Comparison of ENCODE assay signal across 16 mouse cellular contexts in genomic region chr1:80670387-80670786, GRCm38 (mm10).
DNase-seq lines count a peak whose midpoint lies in the region; ATAC-seq and TF ChIP-seq lines count a peak whose summit lies in the region.
"Had no signal": no experiment of that assay in that cellular context is flagged by ENCODE, and none has a peak within 500 bp of the region (broad histone marks: within the 10 kb centered on the region; RNA-seq: fewer than 3 reads in every experiment).

No protein-coding gene starts in this region.

- dilution Hi-C loops in CH12.LX (cut with MboI; ENCODE audit: extremely low pct_ligation_motif_present, extremely low pct_unique_long_range_greater_than_20kb, low sequenced_read_pairs) = no loop called here

- no peaks in the 10 kb centered on the region for H3K36me3 ChIP-seq in spleen, adult 2 months (ENCODE audit: control insufficient read depth, insufficient read depth, low read length)
- H3K36me3 ChIP-seq in CH12.LX (replicated peaks in 1 of 2; ENCODE audit: control insufficient read depth in 1 of 2, insufficient read depth in 1 of 2, low read length in 1 of 2) = peaks cover 0 to 32% of the 10 kb centered on the region in 2 experiments
- H3K36me3 ChIP-seq in kidney, adult 2 months (ENCODE audit: control insufficient read depth, insufficient read depth, low read length) = no peaks in the 10 kb centered on the region
- H3K36me3 ChIP-seq: limb, embryonic 13.5 days; midbrain, embryonic 10.5 days had no signal

- peak in 1 of 2 experiments; percentile 48 for DNase-seq in spleen, adult 2 months (ENCODE audit: low read depth in 1 of 2, low spot score in 2 of 2)
- DNase-seq in spleen, postnatal 4 days (ENCODE audit: low spot score in 2 of 2) = no peak
- peak; percentile 56 for DNase-seq in CH12.LX (ENCODE audit: extremely low read depth)
- DNase-seq in thymus, postnatal 36 days = peak; percentile 18
- DNase-seq in frontal cortex, postnatal 10 days (ENCODE audit: low spot score in 2 of 2) = no peak
- DNase-seq in kidney, adult 2 months = no peak
- DNase-seq: cerebellum, adult 9-11 months; kidney, adult 9 months; kidney, postnatal 36 days had no signal

- peaks cover 22% of the 10 kb centered on the region for H3K4me1 ChIP-seq in spleen, adult 2 months (ENCODE audit: control insufficient read depth, insufficient read depth, insufficient read length)
- H3K4me1 ChIP-seq in CH12.LX (ENCODE audit: control insufficient read depth in 1 of 2, insufficient read depth in 2 of 2) = peaks cover 5 to 78% of the 10 kb centered on the region in 2 experiments
- H3K4me1 ChIP-seq in kidney, adult 2 months (ENCODE audit: control insufficient read depth, insufficient read depth, low read length) = no peaks in the 10 kb centered on the region
- H3K4me1 ChIP-seq: limb, embryonic 13.5 days; midbrain, embryonic 10.5 days had no signal

- no peaks in the 10 kb centered on the region for H3K27me3 ChIP-seq in spleen, adult 2 months (ENCODE audit: control insufficient read depth, insufficient read depth, low read length)
- H3K27me3 ChIP-seq in CH12.LX (replicated peaks) = no peaks in the 10 kb centered on the region
- H3K27me3 ChIP-seq in kidney, adult 2 months (replicated peaks; ENCODE audit: control insufficient read depth, insufficient read depth, low read length) = no peaks in the 10 kb centered on the region
- H3K27me3 ChIP-seq: forebrain, embryonic 13.5 days; limb, embryonic 13.5 days had no signal

- no peak for TF ChIP-seq CTCF in spleen, adult 2 months (IDR thresholded peaks at IDR 0.05; ENCODE audit: extremely low read depth, insufficient read depth, insufficient read length, insufficient replicate concordance)
- no peak for TF ChIP-seq CTCF in CH12.LX (conservative IDR thresholded peaks at IDR 0.05 in 1 of 2, IDR thresholded peaks at IDR 0.05 in 1 of 2; ENCODE audit: low read depth in 2 of 2, low read length in 2 of 2)
- no peak for TF ChIP-seq CTCF in kidney, adult 2 months (conservative IDR thresholded peaks at IDR 0.05; ENCODE audit: insufficient read depth, insufficient read length, low read depth, low read length)

- H3K9me3 ChIP-seq in CH12.LX (replicated peaks; ENCODE audit: low read length) = no peaks in the 10 kb centered on the region
- H3K9me3 ChIP-seq: forebrain, embryonic 13.5 days; limb, embryonic 13.5 days; midbrain, embryonic 10.5 days had no signal

- peak overlapping the region; percentile 83 for H3K27ac ChIP-seq in spleen, adult 2 months (ENCODE audit: insufficient read depth, low read length)
- H3K27ac ChIP-seq in CH12.LX (ENCODE audit: insufficient read depth, low read depth) = peak overlapping the region; percentile 38; the same call in 1 of the 2 replicates
- H3K27ac ChIP-seq in kidney, adult 2 months (ENCODE audit: insufficient read depth, low read depth, low read length) = no peak overlapping the region
- H3K27ac ChIP-seq: forebrain, embryonic 13.5 days; limb, embryonic 13.5 days; liver, embryonic 14.5 days; midbrain, embryonic 10.5 days had no signal

- WGBS in spleen, adult 2 months = 23% methylated on average over 7 of the region's 7 CpGs
- 70% methylated on average over 7 of the region's 7 CpGs for WGBS in kidney, adult 2 months

- H3K4me2 ChIP-seq in CH12.LX (ENCODE audit: insufficient read depth, low read depth, poor library complexity, severe bottlenecking) = peak overlapping the region; percentile 31
- H3K4me2 ChIP-seq: forebrain, embryonic 13.5 days; heart, embryonic 11.5 days; limb, embryonic 13.5 days had no signal

- in situ Hi-C loops in CH12.LX (cut with MboI; ENCODE audit: low pct_ligation_motif_present, low pct_unique_long_range_greater_than_20kb, low sequenced_read_pairs) = loop anchor here (10.0 kb wide), 1 partner anchor 54 kb away; no protein-coding TSS in a partner anchor

- no peak for TF ChIP-seq POLR2A in spleen, adult 2 months (IDR thresholded peaks at IDR 0.05; ENCODE audit: low read depth, low read length)
- TF ChIP-seq POLR2A in CH12.LX (IDR thresholded peaks at IDR 0.05; ENCODE audit: low read depth, low read length) = no peak
- TF ChIP-seq POLR2A in kidney, adult 2 months (IDR thresholded peaks at IDR 0.05; ENCODE audit: low read depth, low read length) = no peak

- ATAC-seq in megakaryocyte, adult 5-6 weeks (ENCODE audit: poor library complexity, severe bottlenecking) = peak; percentile 41
- ATAC-seq: forebrain, embryonic 13.5 days; hindbrain, embryonic 16.5 days had no signal

- H3K79me2 ChIP-seq in CH12.LX (replicated peaks; ENCODE audit: control insufficient read depth, extremely low read depth, insufficient read depth, poor library complexity, severe bottlenecking) = 0 out of 2 replicates have a peak, but pooled peaks cover 6% of the 10 kb centered on the region

- H3K9ac ChIP-seq in CH12.LX (ENCODE audit: insufficient read depth, low read depth) = peak overlapping the region; percentile 70
- H3K9ac ChIP-seq: forebrain, embryonic 13.5 days; limb, embryonic 13.5 days; liver, embryonic 14.5 days had no signal

- peak; percentile 10; the same call in 1 of the 2 replicates for TF ChIP-seq EP300 in CH12.LX (IDR thresholded peaks at IDR 0.05; ENCODE audit: low read length)

- no peak for TF ChIP-seq RAD21 in CH12.LX (IDR thresholded peaks at IDR 0.05; ENCODE audit: low read depth, low read length)

- no peak overlapping the region for H3K4me3 ChIP-seq in spleen, adult 2 months (ENCODE audit: extremely low read depth, insufficient read depth, insufficient read length)
- H3K4me3 ChIP-seq in CH12.LX (replicated peaks in 1 of 3; ENCODE audit: low read depth in 2 of 3, low read length in 2 of 3, poor library complexity in 1 of 3) = no peak overlapping the region
- H3K4me3 ChIP-seq in kidney, adult 2 months (ENCODE audit: insufficient read depth, low read depth, low read length) = no peak overlapping the region
- H3K4me3 ChIP-seq: forebrain, embryonic 13.5 days; limb, embryonic 13.5 days; midbrain, embryonic 10.5 days had no signal

TF ChIP-seq in CH12.LX, 34 proteins besides CTCF, POLR2A, EP300 and RAD21:
- TF ChIP-seq CHD1 (IDR thresholded peaks at IDR 0.05; ENCODE audit: low read depth, low read length) (0 out of 2 replicates have a peak, but pooled peaks have one; percentile 39), IRF4 (IDR thresholded peaks at IDR 0.05; ENCODE audit: low read depth, low read length) (peak; percentile 66), JUND (conservative IDR thresholded peaks at IDR 0.05; ENCODE audit: low read depth, low read length) (0 out of 2 replicates have a peak, but pooled peaks have one; percentile 29), MAZ (IDR thresholded peaks at IDR 0.05; ENCODE audit: low read depth, low read length) (no peak), GABPA (IDR thresholded peaks at IDR 0.05; ENCODE audit: insufficient replicate concordance, low read depth, low read length) (no peak), ZNF384 (IDR thresholded peaks at IDR 0.05; ENCODE audit: low read depth, low read length) (peak; percentile 50), ZC3H11A (IDR thresholded peaks at IDR 0.05; ENCODE audit: low read depth, low read length) (no peak)

Comparison
In these comparisons a context has a peak if more than half of its experiments do, and no peak if none do; other contexts are left out.
1. DNase-seq: peak in CH12.LX (single experiment) and thymus, postnatal 36 days (2 of 2); none in spleen, postnatal 4 days (0 of 2), frontal cortex, postnatal 10 days (0 of 2) and kidney, adult 2 months (single experiment).